Mouse (Mus musculus): ENCODE data around the gene Fgd6.

GRCm38 (mm10) chr10:94017455-94017854 lies 18.3 kb upstream of the Fgd6 start:
- TF ChIP-seq POLR2A (IDR thresholded peaks at IDR 0.05; ENCODE audit: low read depth, low read length) (no peak), CTCF (IDR thresholded peaks at IDR 0.05; ENCODE audit: extremely low read depth, insufficient read length, insufficient replicate concordance, low read depth, low read length) (no peak)
